Mouse (Mus musculus) gastrocnemius, postnatal 10 days (tissue): ENCODE results near the gene Ugdh. TPM values are rescaled to one million over a fixed set of nuclear protein-coding genes. Genes with fewer than 3 reads are reported as not detected.

Experiments used
- total RNA-seq, 2 experiments: library from RNA; stranded (reverse); gene quantifications; 2 replicates each; pipeline ENCODE4 v1.2.3; 2021

The Ugdh gene
- total RNA-seq, 2 experiments from 2014 or later, result 20.7 to 24.6 TPM

Other genes with a start within 250 kb of the Ugdh start
- gene Wdr19, start 236.3 kb downstream of the Ugdh start, total RNA-seq, result 1 to 10 TPM; 2.3 to 3.1 TPM
- 10 to 100 TPM; 21.5 to 26.1 TPM for gene Rfc1, start 100.3 kb downstream of the Ugdh start, total RNA-seq
- under 1 TPM; 0.45 to 0.79 TPM for gene Klb, start 87.6 kb downstream of the Ugdh start, total RNA-seq
- gene Rpl9, start 44.5 kb downstream of the Ugdh start, total RNA-seq, result 100 to 1,000 TPM; 830 to 872 TPM
- gene Lias, start 44.5 kb downstream of the Ugdh start, total RNA-seq, result 10 to 100 TPM; 47.6 to 52.4 TPM
- 1 to 10 TPM; 1.3 to 3.7 TPM for gene Gm43552, start 56.9 kb upstream of the Ugdh start, total RNA-seq
- gene Smim14, start 101.2 kb upstream of the Ugdh start, total RNA-seq, result 10 to 100 TPM; 45.5 to 49.0 TPM
- gene Ube2k, start 101.3 kb upstream of the Ugdh start, total RNA-seq, result 10 to 100 TPM; 76.8 to 81.2 TPM